Mouse (Mus musculus) heart, embryonic 12.5 days (tissue): ENCODE measurements around the gene Gab1. TPM values are rescaled to one million over a fixed set of nuclear protein-coding genes. Genes with fewer than 3 reads are reported as not detected.

Experiments used
- ATAC-seq: fragments of 200-750 bp; cut with Nextera tagmentation; 2 replicates; pipeline ENCODE4 v1.8.0; 2017; ENCODE audit warnings: moderate TSS enrichment, moderate library complexity; ENCODE audit not compliant: insufficient number of reproducible peaks, low FRiP score
- H3K27ac ChIP-seq: fragments of 300-500 bp; sonication (generic); 2 replicates; pipeline ENCODE4 v1.5.1; 2016; ENCODE audit warnings: mild to moderate bottlenecking, moderate library complexity; ENCODE audit not compliant: poor library complexity, severe bottlenecking
- H3K27me3 ChIP-seq: fragments of 300-500 bp; sonication (generic); replicated peaks from 2 replicates; pipeline ENCODE4 v1.6.1; 2016; ENCODE audit warnings: mild to moderate bottlenecking, moderate library complexity
- H3K36me3 ChIP-seq: fragments of 300-500 bp; sonication (generic); 2 replicates; pipeline ENCODE4 v1.6.1; 2016; ENCODE audit warnings: mild to moderate bottlenecking, moderate library complexity
- H3K4me1 ChIP-seq: fragments of 300-500 bp; sonication (generic); replicated peaks from 2 replicates; pipeline ENCODE4 v1.6.1; 2016; ENCODE audit warnings: mild to moderate bottlenecking
- H3K4me2 ChIP-seq: fragments of 300-500 bp; sonication (generic); 2 replicates; pipeline ENCODE4 v1.6.1; 2016; ENCODE audit warnings: mild to moderate bottlenecking, moderate library complexity
- H3K4me3 ChIP-seq: fragments of 300-500 bp; sonication (generic); 2 replicates; pipeline ENCODE4 v1.5.1; 2016; ENCODE audit warnings: mild to moderate bottlenecking
- H3K9ac ChIP-seq: fragments of 300-500 bp; sonication (generic); 2 replicates; pipeline ENCODE4 v1.6.1; 2016; ENCODE audit warnings: mild to moderate bottlenecking, moderate library complexity
- H3K9me3 ChIP-seq: fragments of 300-500 bp; sonication (generic); replicated peaks from 2 replicates; pipeline ENCODE4 v1.6.1; 2016; ENCODE audit warnings: mild to moderate bottlenecking, moderate library complexity
- WGBS: fragments of 180-500 bp; shearing (Covaris S2); methylation state at CpG from one replicate; pipeline ENCODE4 v1.1.7; 2016; 5-methylcytosine and 5-hydroxymethylcytosine counted together
- polyA plus RNA-seq: library from polyadenylated mRNA; unstranded; fragments of >200 nt; fragmentation: Nextera tagmentation; extraction: Ambion mirVana; gene quantifications from 2 replicates; pipeline ENCODE4 v1.2.1, GENCODE M21; 2016

Gab1 gene
- polyA plus RNA-seq, 1 experiment from 2014 or later, result 42.5 TPM

DNA sequence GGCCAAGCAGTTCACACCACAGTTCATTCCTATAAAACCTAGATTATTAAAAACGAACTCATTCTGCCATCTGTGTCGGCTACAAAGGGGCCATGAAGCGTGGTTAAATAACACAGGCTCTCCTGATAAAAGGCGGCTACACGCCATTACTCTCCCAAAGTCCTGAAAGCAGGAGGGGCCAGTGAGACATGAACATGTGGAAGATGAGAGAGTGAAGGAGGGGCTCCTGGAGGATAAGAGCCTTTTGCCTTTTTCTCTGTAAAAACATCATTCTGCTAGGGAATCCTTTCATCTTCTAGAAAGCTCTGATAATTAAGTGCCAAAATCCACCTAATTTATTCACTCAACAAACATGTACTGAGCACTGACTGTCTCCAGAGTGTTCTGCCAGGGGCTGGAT is 55.9 kb downstream of the Gab1 start:
- Histone ChIP-seq H3K27ac (peak overlapping the region; percentile 36; the same call in 1 of the 2 replicates), H3K36me3 (no peaks in the 10 kb centered on the region), H3K9ac (no peak overlapping the region), H3K27me3 (no peaks in the 10 kb centered on the region), H3K4me1 (peaks cover 76% of the 10 kb centered on the region), H3K9me3 (no peaks in the 10 kb centered on the region), H3K4me2 (no peak overlapping the region), H3K4me3 (no peak overlapping the region)
- WGBS, result 38% methylated on average over 5 of the region's 5 CpGs
- ATAC-seq, result no peak

DNA sequence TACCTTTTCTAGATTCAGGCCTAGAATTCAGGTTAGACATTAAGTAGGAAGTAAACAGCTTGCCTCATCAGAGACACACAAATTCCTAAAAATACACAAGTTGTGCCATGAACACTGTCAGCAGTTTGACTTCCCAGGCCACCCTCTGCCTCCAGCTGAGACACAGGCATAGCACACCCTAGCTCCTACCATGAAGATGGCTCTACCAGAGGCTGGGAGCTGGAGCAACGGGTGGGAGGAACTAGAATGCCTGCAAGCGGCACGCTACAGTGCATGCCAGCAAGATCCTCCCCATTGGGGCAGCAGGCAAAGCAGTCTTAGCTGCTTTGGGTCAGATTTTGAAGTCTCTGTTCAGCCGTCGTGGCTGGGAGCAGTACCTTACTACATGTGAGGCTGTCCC is 57.1 kb downstream of the Gab1 start:
- Histone ChIP-seq H3K9ac (peak overlapping the region; percentile 17; the same call in 1 of the 2 replicates), H3K4me2 (no peak overlapping the region), H3K27me3 (no peaks in the 10 kb centered on the region), H3K4me1 (peaks cover 86% of the 10 kb centered on the region), H3K27ac (peak overlapping the region; percentile 32), H3K36me3 (no peaks in the 10 kb centered on the region), H3K9me3 (no peaks in the 10 kb centered on the region), H3K4me3 (no peak overlapping the region)
- ATAC-seq, result no peak
- WGBS, result 70% methylated on average over 5 of the region's 5 CpGs

DNA sequence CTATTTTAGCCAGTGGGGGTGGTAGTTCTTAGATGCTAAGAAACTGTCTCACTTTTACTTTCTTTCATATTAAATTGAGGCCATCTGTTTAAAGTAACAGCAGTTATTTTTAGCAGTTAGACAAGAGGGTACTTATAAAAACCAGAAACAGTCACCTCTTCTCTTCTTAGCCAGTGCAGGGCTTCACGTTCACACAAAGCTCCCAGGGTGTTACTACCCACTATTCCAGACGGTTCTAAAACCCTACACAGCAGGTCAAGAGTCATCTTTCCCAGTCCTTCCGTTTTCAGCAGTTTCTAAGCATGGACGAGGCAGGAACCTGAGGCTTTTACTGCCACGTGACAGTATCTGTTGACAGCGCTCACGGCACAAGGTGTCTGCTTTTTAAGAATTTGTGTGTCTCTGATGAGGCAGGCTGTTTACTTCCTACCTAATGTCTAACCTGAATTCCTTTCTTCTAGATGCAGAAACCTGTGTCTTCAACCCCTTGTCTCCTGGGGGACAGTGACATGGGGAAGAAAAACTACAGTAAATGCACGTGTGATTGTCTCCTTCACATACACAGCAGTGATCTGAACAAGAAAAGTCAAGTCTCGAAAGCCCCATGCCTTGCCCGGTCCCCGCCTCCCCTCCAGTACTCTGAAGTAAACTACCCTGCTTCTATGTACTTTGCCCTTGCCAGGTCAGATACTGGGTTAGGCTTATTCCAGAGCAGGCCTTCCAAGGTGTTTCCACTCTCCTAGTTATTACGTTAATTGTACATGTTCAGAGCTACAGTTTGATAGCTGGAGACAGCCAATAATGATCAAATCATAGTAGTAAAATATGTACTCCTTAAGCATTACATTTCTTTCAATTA is 58.7 kb downstream of the Gab1 start:
- Histone ChIP-seq H3K9ac (0 out of 2 replicates have a peak overlapping the region, but pooled peaks have one; percentile 4), H3K4me1 (peaks cover 81% of the 10 kb centered on the region), H3K9me3 (no peaks in the 10 kb centered on the region), H3K4me3 (no peak overlapping the region), H3K27me3 (no peaks in the 10 kb centered on the region), H3K27ac (peak overlapping the region; percentile 78), H3K36me3 (peaks cover 3% of the 10 kb centered on the region; the same call in 1 of the 2 replicates), H3K4me2 (peak overlapping the region; percentile 17)
- WGBS, result 41% methylated on average over 12 of the region's 12 CpGs
- ATAC-seq, result no peak

DNA sequence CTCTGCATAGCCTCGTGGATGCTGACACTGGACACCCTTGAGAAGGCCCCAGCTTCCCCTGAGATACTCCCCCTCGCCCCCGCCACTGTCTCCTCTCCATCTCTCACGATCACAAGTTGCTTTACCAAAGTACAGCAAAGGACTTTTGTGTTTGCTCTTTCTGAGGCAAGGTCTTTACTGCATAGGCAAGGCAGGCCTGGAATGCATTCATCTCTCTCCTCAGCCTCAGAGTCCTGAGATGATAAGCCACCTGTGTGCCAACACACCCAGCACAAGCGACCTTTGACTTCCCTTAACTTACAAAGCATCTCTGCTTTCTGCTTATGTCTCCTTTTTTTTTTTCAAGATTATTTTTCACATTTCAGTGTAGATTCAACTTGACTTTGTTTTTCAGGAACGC is 61.3 kb downstream of the Gab1 start:
- Histone ChIP-seq H3K36me3 (peaks cover 3% of the 10 kb centered on the region; the same call in 1 of the 2 replicates), H3K9ac (no peak overlapping the region), H3K4me2 (no peak overlapping the region), H3K9me3 (no peaks in the 10 kb centered on the region), H3K27ac (peak overlapping the region; percentile 48), H3K4me1 (peaks cover 76% of the 10 kb centered on the region), H3K4me3 (no peak overlapping the region), H3K27me3 (no peaks in the 10 kb centered on the region)
- no peak for ATAC-seq
- WGBS, result 55% methylated on average over 6 of the region's 6 CpGs

DNA sequence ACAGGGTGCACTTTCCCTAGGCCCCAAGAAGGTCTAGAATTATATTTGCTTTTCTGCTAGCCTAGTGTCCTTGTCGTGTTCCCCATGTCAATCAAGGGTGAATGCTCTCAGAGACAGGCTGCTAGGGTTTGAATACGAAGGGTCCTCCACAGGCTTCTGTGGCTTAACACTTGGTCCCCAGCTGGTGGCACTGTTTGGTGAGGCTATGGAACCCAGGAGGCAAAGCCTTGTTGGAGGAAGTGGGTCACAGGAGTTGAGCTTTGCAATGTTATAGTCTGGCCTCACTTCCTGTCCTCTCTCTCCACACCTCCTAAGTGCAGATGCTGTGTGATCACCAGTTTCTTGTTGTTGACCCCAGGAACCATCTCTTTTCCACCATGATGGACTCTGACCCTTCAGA is 63.3 kb downstream of the Gab1 start:
- Histone ChIP-seq H3K36me3 (peaks cover 3% of the 10 kb centered on the region; the same call in 1 of the 2 replicates), H3K4me3 (no peak overlapping the region), H3K4me2 (no peak overlapping the region), H3K27me3 (no peaks in the 10 kb centered on the region), H3K9ac (no peak overlapping the region), H3K4me1 (peaks cover 80% of the 10 kb centered on the region), H3K27ac (no peak overlapping the region), H3K9me3 (no peaks in the 10 kb centered on the region)
- 84% methylated on average over 2 of the region's 2 CpGs for WGBS
- ATAC-seq, result no peak

DNA sequence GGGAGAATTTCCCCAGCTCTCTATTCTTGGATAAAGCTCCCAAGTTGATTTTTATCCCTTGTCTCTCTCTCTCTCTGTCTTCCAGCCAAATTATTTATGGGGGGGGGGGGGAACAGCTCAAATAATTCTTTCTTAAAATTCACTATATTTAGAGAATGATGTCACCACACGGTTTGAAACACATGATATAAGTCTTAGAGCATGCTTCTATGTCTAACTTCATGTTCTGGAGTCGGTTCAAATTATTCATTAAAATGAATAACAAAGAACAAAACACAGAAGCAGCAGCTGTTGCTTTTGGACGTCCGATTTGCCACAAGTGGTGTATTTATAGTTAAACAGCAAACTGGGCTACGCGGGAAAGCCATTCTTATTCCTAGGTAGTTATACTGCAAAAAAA is 65.1 kb downstream of the Gab1 start:
- Histone ChIP-seq H3K9me3 (no peaks in the 10 kb centered on the region), H3K27ac (peak overlapping the region; percentile 60), H3K27me3 (no peaks in the 10 kb centered on the region), H3K4me1 (peaks cover 82% of the 10 kb centered on the region), H3K4me2 (no peak overlapping the region), H3K9ac (no peak overlapping the region), H3K36me3 (peaks cover 3% of the 10 kb centered on the region; the same call in 1 of the 2 replicates), H3K4me3 (no peak overlapping the region)
- 69% methylated on average over 6 of the region's 6 CpGs for WGBS
- no peak for ATAC-seq

DNA sequence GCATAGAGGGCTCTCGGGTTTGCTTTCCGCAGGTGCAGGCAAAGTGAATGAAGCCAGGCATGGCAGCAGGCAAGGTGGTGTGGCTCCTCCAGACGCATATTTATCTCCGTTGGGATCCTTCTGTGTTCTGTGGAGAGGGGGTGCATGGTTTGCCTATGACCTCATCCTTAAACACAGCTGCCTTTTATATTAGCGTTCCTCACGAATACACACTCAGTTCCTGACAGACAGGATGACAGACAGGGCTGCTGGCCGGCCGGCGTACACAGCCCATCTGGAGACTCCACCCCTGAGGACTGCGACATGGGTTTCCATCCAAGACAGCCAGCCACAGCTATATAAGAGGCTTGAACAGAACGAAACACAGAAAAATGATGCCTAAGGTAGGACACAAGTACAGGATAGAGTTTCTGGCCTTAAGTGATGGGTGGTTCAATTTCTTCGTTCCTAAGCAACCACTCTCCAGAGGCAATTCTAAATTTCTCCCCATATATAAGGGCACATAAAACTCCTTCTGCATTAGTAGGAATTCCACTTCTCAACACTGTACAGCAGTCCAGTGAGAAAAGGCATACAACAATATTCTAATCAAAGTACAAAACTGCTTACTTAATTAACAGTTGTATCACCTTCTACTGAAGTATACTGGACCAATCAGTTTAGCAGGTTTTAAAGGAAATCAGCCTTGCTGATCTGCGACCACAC is 66.1 kb downstream of the Gab1 start:
- 31% methylated on average over 13 of the region's 13 CpGs for WGBS
- peak overlapping the region; percentile 70 for H3K27ac ChIP-seq
- no peak overlapping the region for H3K4me3 ChIP-seq
- peak overlapping the region; percentile 40 for H3K4me2 ChIP-seq
- peak; percentile 51 for ATAC-seq
- H3K9ac ChIP-seq, result no peak overlapping the region
- peaks cover 77% of the 10 kb centered on the region for H3K4me1 ChIP-seq
- H3K9me3 ChIP-seq, result no peaks in the 10 kb centered on the region
- no peaks in the 10 kb centered on the region for H3K27me3 ChIP-seq
- peaks cover 3% of the 10 kb centered on the region; the same call in 1 of the 2 replicates for H3K36me3 ChIP-seq

DNA sequence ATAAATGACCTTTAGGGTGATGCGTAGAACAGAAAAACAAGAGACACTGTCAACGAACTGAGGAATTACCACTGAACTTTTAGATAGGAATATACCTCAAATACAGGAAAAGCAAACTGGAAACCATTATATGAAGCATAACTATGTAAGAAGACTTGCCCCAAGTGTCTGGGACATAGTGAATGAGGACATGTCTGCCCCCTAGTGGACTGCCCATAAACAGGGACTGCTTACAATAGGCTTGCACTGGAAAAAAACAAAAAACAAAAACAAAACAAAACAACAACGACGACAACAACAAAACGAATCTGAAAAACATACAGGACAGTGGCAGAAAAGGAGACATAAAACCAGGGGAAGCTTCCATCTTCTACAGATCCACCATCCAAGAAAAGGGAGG is 66.9 kb downstream of the Gab1 start:
- no peak overlapping the region for H3K9ac ChIP-seq
- H3K4me3 ChIP-seq, result no peak overlapping the region
- ATAC-seq, result no peak
- no peak overlapping the region for H3K4me2 ChIP-seq
- 69% methylated on average over 5 of the region's 5 CpGs for WGBS
- peaks cover 77% of the 10 kb centered on the region for H3K4me1 ChIP-seq
- peak overlapping the region; percentile 70 for H3K27ac ChIP-seq
- no peaks in the 10 kb centered on the region for H3K9me3 ChIP-seq
- H3K27me3 ChIP-seq, result no peaks in the 10 kb centered on the region
- peaks cover 3% of the 10 kb centered on the region; the same call in 1 of the 2 replicates for H3K36me3 ChIP-seq

DNA sequence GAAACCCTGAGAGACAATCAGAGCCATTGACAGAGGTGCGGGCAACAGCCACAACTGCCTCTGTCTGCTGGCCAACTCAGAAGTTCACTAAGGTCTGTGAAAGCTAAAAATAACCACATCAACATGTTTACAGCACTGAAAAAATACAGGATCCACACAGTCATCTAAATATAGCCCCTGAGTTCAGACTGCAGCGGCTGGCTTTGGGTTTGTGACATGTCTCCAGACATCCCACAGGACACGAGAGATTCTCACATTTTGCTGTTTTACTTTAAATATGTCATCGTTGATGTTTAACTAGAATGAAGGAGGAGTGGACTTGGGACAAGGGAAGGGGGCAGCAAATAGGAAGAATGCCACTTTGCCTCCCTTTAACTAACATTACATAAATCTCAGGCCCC is 68.7 kb downstream of the Gab1 start:
- WGBS, result 24% methylated on average over 4 of the region's 4 CpGs
- H3K4me3 ChIP-seq, result no peak overlapping the region
- H3K27ac ChIP-seq, result peak overlapping the region; percentile 98
- peaks cover 76% of the 10 kb centered on the region for H3K4me1 ChIP-seq
- H3K27me3 ChIP-seq, result no peaks in the 10 kb centered on the region
- H3K9ac ChIP-seq, result peak overlapping the region; percentile 44
- H3K9me3 ChIP-seq, result no peaks in the 10 kb centered on the region
- no peaks in the 10 kb centered on the region; the same call in 1 of the 2 replicates for H3K36me3 ChIP-seq
- peak; percentile 54; the same call in 1 of the 2 replicates for ATAC-seq
- peak overlapping the region; percentile 52 for H3K4me2 ChIP-seq

DNA sequence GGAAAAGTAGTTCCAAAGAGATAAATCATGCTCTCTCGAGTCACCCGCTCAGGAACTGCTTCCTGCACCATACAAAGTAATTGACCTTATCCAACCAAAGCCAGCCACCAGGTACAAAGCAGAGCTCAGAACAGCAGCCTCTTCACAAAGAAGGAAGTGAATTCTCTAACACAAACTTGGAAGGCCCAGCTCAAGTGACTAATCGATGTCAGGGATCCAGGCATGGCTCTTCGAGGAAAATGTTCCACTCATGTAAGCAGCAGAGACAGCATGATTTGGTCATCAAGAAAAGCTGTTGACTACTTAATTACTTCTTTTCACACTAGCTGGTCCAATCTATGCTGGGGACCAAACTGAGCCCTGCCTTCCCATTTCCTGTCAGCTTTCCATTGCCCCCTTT is 69.4 kb downstream of the Gab1 start:
- Histone ChIP-seq H3K27me3 (no peaks in the 10 kb centered on the region), H3K4me3 (no peak overlapping the region), H3K36me3 (no peaks in the 10 kb centered on the region; the same call in 1 of the 2 replicates), H3K9ac (peak overlapping the region; percentile 44; the same call in 1 of the 2 replicates), H3K9me3 (no peaks in the 10 kb centered on the region), H3K27ac (peak overlapping the region; percentile 98), H3K4me2 (peak overlapping the region; percentile 52), H3K4me1 (peaks cover 77% of the 10 kb centered on the region)
- 37% methylated on average over 4 of the region's 4 CpGs for WGBS
- ATAC-seq, result no peak

DNA sequence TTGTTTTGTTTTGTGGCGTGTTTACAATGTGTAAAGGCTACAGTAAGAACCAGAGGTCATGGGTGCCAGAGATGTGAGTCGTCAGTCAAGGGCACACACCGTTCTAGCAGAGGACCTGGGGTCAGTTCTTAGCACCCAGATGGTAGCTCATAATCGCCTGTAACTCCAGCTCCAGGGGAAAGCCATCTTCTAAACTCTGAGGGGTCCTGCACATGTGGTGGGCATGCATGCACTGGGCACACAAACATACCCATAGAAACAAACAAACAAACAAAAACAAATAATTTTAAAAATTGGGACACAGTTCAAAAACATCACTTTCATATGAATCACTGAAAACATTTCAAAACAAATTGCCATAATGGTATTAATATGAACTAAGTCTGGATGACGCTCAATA is 69.9 kb downstream of the Gab1 start:
- Histone ChIP-seq H3K9me3 (no peaks in the 10 kb centered on the region), H3K9ac (no peak overlapping the region), H3K27ac (peak overlapping the region; percentile 98), H3K36me3 (no peaks in the 10 kb centered on the region; the same call in 1 of the 2 replicates), H3K4me1 (peaks cover 78% of the 10 kb centered on the region), H3K4me3 (no peak overlapping the region), H3K27me3 (no peaks in the 10 kb centered on the region), H3K4me2 (no peak overlapping the region)
- WGBS, result 88% methylated on average over 5 of the region's 5 CpGs
- ATAC-seq, result no peak
